Mouse (Mus musculus) erythroid progenitor cell, adult 5-6 weeks (primary cell): ENCODE results near the gene Kif5a. TPM values are rescaled to one million over a fixed set of nuclear protein-coding genes. Genes with fewer than 3 reads are reported as not detected.

ENCODE experiments used
- ATAC-seq: replicated peaks from 2 replicates; pipeline ENCODE4 v1.8.0; 2016; ENCODE audit warnings: moderate number of reproducible peaks, mild to moderate bottlenecking, moderate TSS enrichment, inconsistent platforms; ENCODE audit not compliant: poor library complexity, low FRiP score, severe bottlenecking
- total RNA-seq, 2 experiments: library from RNA; stranded (forward) in 1 of 2; stranded (reverse) in 1 of 2; fragments of 150-400 nt in 1 of 2; fragments of 186-747, 209-891 nt in 1 of 2; gene quantifications; 2 replicates each; pipeline versions ENCODE4 v1.2.3 to v1.2.4; 2015 to 2017; ENCODE audit warnings: low replicate concordance in 2 of 2

The Kif5a gene
- total RNA-seq, 2 experiments from 2014 or later = not detected

GRCm38 (mm10) chr10:127225732-127226131 lies 37.4 kb downstream of the Kif5a start:
- ATAC-seq = no peak

DNA sequence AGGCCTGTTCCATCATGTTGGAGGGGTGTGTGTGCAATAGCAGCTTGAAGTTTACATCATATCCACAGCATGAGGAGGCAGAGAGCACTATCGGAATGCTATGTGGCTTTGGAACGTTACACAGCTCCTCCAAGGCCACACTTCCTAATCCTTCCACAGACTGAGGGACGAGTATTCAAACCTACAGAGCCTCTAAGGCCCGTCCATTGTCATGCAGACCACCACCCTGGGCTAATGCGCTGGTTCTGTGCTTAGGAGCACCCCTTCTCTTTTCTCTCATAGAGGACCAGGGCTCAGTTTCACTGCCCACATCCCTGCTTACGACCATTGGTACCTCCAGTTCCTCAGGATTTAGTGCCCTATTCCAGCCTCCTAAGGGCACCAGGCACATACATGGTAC lies 37.9 kb downstream of the Kif5a start:
- no peak for ATAC-seq

DNA sequence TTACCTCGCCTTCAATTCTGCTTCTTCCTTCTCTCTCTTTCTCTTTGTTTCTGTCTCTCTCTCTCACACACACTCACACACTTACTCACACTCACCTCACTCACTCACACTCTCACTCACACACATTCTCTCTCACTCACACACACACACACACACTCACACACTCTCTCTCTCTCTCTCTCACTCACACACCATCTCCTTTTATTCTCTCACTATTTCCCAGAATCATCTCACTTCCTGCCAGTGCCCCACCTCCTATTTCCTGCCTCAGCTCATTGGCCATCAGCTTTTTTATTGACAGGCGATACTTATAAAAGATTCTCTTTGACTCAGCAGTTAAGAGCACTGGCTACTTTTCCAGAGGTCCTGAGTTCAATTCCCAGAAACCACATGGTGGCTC lies 44.8 kb downstream of the Kif5a start:
- no peak for ATAC-seq

DNA sequence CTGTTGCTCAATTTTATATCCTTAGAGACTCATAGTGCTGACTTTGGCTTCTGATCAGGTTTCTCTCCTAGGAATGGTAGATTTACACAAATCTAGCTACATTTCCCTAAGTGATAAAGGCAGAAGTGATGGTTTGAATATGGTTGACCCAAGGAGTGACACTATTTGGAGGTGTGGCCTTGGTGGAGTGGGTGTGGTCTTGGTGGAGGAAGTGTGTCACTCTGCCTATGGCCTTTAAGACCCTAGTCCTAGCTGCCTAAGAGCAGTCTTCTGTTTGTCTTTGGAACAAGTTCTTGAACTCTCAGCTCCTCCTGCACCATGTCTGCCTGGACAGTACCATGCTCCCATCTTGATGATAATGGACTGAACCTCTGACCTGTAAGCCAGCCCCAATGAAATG lies 46.0 kb downstream of the Kif5a start:
- ATAC-seq = no peak

- ATAC-seq = no peak
Observed at GRCm38 (mm10) chr10:127216456-127216855, 46.7 kb downstream of the Kif5a start.

DNA sequence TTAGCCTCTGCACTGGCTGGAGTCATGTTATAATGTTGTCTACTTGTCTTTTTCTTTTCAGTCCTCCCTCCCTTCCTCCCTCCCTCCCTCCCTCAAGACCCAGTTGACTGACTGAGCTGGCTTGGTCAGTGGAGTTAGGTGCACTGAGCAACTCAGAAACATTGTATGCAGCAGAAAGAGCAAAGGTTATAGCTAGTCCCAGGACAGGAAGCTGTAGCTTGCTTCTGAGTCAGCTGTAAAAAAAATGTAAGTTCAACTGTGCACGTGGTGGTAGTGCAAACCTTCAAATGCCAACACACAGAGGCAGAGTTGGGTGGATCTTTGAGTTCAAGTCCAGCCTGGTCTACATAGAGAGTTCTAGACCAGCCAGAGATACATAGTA lies 48.7 kb downstream of the Kif5a start:
- no peak for ATAC-seq

DNA sequence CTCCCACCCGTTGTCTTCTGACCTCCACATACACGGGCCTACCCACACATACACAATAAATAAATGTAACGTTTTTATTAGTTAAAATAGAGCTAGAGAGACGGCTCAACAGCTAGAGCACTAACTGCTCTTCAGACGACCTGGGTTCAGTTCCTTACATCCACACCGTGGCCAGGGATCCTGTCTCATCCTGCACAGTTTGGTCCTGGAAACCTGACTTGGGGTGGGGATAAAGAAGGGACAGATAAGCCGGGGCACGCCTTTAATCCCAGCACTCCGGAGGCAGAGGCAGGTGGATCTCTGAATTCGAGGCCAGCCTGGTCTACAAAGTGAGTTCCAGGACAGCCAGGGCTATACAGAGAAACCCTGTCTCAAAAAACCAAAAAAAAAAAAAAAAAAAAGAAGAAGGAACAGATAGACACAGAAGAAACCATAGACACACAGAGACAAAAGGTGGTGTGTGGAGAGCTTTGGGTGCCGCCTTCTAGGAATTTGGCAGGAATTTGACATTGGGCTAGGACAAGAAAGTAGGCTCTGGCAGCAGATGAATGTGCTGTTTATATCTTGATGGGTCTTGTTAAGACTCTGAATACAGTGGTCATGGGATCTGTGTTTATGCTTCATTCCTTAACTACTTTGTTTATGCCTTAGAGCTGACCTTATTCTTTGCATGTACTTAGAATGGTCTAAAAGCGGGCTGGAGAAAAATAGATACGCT lies 49.3 kb downstream of the Kif5a start:
- ATAC-seq = no peak

DNA sequence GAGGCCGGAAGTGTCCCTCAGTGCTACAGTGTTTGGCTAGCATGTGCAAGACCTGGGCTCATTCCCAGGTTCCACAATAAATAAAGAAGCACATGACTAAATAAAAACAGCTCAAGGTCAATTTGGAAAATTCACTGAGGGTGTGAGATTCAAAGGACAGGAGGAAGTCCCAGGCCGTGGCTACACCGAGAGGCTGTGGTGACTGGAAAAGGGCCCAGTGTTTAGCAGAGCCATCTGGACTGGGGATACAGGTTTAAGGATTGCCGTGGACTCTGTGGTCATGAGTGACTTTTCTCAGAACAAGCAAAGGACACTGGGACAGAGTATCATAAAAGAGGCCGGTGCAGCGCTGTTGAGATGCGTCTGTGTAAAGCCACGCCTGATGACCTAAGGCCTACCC lies 49.9 kb downstream of the Kif5a start:
- ATAC-seq = no peak

DNA sequence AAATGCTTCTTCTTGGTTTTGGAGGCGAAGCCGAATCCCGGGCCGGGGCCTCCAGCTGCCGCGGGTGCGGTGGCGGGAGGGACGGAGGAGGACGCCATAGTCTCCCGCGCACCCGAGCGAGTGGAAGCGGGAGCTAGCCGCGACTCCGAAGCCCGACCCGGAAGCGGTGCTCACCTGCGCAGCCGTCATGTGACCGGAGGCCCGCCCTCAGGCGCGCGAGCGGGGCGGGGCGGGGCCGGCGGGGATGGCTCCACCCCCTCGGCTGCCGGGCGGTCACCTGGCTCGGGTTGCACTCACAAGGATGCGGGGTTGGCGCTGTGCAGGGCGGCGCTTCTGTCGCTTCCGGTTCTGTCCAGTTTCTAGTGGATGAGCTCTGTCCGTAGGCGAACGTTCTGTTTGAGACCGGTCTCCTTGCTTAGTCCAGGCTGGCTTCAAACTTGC lies 51.7 kb downstream of the Kif5a start, which contains the start of gene Pip4k2c:
TSS of gene Pip4k2c (minus strand) at position 172 of the 441 bp plus-strand sequence.
- ATAC-seq = peak; percentile 90

DNA sequence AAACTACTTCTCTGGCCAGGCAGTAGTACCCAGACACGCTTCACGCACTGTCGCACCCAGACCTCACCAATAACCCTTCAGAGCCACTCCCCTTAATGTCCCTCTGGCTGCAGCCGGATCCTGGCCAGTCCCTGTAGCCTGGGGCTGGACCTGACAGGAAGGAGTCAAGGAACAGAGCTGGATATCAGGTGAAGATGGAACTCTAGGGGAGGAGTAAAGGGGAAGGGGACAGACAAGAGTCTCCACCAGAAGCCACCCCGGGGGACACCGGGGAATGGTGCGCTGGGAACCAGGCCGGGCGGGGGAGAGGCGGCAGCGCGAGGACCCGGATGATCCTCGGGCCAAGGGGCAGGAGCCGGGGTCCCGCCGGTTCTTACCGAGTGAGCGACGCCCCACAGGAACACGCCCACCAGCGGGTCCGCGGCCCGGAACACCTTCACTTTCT lies 52.2 kb downstream of the Kif5a start:
- peak; percentile 75 for ATAC-seq

GRCm38 (mm10) chr10:127209928-127210570 lies 53.1 kb downstream of the Kif5a start:
- ATAC-seq = no peak

GRCm38 (mm10) chr10:127208921-127209320 lies 54.2 kb downstream of the Kif5a start:
- ATAC-seq = no peak

GRCm38 (mm10) chr10:127205373-127205772 lies 57.8 kb downstream of the Kif5a start:
- peak; percentile 89 for ATAC-seq

DNA sequence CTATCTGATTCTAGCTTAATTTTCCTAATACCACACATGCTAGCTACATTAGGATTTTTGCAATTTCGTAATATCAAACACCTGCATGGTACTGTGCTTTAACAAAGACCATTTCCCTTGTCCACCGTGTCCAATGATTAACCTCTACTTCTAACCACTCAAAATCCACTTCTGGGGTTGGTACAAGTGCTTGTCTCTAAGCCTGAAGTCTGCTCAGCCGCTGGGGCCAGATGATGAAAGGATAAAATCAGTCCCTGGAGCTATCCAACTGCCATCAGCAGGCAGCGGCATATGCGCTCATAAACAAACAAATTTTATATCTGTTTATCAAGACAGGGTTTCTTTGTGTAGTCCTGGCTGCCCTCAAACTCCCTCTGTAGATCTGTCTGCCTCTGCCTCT lies 58.6 kb downstream of the Kif5a start:
- ATAC-seq = no peak

DNA sequence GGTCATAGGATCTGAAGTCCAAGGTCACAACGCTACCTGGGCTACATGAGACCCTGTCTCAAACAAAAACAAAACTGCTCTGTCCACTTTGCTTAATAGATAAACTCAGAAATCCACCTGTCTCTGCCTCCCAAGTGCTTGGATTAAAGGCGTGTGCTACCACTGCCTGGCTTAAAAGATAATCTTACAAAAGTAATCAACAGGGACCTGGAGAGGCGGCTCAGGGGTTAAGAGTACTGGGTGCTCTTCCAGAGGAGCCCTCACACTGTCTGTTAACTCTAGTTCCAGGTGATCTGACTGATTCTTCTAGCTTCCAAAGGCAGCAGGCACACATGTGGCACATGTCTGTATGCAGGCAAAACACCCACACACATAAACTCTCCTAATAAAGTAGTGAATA lies 60.0 kb downstream of the Kif5a start:
- peak; percentile 61 for ATAC-seq

DNA sequence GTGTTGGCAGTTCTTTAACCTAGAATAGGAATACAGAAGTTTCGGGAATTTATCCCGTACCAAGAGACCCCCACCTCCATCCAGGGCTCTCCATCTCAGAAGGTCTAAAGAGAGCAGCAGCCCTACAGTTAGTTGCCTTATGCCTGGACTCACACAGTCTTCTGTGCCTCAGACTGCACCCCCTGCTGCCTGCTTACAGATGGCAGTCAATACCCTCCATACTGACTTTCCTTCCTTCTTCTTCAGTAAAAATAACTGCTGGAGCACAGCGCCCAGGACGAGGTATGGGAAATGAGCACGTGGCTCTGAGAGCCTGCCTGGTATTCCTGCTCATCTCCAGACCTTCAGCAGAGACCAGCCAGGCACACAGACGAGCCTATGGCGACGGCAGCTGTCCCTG lies 62.9 kb downstream of the Kif5a start:
- ATAC-seq = no peak

GRCm38 (mm10) chr10:127199474-127199873 lies 63.7 kb downstream of the Kif5a start:
- ATAC-seq = no peak

DNA sequence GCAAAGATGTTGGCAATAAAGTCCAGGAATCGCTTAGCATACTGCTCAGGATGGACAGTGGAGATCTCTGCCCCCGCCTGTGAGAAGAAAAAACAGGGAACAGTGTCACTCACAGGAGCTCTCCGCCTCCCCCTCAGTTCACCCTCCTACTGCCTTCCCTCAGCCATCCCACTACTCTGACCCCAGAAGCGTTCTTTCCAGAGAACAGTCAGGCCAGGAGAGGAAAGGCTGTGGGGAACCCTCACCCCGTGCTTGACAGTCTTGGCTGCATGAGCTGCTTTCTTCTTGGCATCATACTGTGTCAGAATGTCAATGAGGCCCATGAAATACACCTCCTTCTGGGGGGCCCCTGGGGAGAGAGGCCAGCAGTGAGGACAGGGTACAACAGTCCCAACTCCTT lies 64.1 kb downstream of the Kif5a start:
- no peak for ATAC-seq

DNA sequence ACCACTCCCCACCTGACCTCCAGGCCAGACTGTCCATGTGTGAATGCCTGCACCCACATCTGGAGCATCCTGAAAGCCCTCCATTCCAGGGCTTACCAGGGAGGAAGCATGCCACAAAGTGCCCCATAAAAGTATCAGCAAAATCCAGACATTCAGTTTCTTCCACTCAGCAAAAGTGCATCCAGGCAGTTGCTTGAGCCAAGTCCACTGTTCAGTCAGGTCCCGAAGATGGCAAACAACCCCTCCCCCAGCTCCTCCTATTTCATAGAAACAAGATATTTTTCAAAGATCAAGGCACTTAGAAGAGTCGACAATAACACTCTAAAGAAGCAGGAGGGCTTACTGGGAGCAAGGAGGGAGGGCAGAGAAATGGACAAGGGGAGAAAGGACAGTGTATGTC lies 64.7 kb downstream of the Kif5a start:
- no peak for ATAC-seq

DNA sequence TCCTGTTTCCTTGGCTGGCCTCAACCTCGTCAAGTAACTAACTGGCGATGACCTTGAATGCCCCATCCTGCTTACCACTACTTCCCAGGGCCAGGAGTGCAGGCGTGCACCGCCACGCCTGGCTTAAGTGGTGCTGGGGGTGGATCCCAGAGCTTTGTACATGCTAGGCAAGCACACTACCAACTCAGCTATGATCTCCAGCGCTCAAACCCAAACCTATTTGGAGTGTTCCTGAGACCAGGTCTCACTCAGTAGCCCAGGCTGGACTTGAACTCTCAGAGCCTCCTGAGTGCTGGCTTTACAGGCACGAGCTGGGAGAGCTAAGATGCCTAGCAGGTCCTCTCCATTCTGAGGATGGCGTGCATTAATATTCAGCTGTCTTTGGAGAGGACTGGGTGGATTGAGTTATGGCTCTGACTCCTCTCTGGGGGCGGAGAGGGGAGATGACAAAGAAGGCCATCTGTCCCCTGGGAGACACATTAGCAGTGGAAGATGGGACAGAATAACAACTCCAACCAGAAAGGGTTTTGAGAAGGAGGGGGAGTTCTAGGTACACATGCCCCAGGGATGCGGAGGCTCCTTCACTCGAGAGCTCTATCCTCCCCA lies 65.5 kb downstream of the Kif5a start:
- no peak for ATAC-seq

- ATAC-seq = no peak
Observed at GRCm38 (mm10) chr10:127197104-127197503, 66.0 kb downstream of the Kif5a start.
